Mouse (Mus musculus) adipocyte (in vitro differentiated cells): ENCODE data around the gene Rrp1b.

Experiments
- DNase-seq: peaks from one replicate; pipeline ENCODE4 v3.0.0-alpha.2; 2016; ENCODE audit warnings: low spot score

Gene Rrp1b

GRCm38 (mm10) chr17:32035609-32036508, at the start of gene Rrp1b, which contains the start of gene Hsf2bp:
Gene Rrp1b, plus strand, starts transcription at chr17:32036100.
Gene Hsf2bp, minus strand, starts transcription at chr17:32036349.
- peak; percentile 75 for DNase-seq

- peak; percentile 36 for DNase-seq
These were observed 49.0 kb upstream of the Rrp1b start for GRCm38 (mm10) chr17:31986915-31987314.

GRCm38 (mm10) chr17:31989035-31989434, 46.9 kb upstream of the Rrp1b start:
- no peak for DNase-seq

GRCm38 (mm10) chr17:31992004-31992403, 43.9 kb upstream of the Rrp1b start:
- peak; percentile 23 for DNase-seq

GRCm38 (mm10) chr17:31993354-31993753, 42.5 kb upstream of the Rrp1b start:
- no peak for DNase-seq

GRCm38 (mm10) chr17:31994132-31994531, 41.8 kb upstream of the Rrp1b start:
- DNase-seq = peak; percentile 24

- no peak for DNase-seq
These were observed 40.1 kb upstream of the Rrp1b start for GRCm38 (mm10) chr17:31995784-31996183.

- no peak for DNase-seq
These were observed 39.6 kb upstream of the Rrp1b start for GRCm38 (mm10) chr17:31996331-31996730.

GRCm38 (mm10) chr17:31998351-31998750, 37.5 kb upstream of the Rrp1b start:
- DNase-seq = peak; percentile 66

GRCm38 (mm10) chr17:32003251-32003650, 32.6 kb upstream of the Rrp1b start:
- no peak for DNase-seq

- no peak for DNase-seq
These were observed 29.1 kb upstream of the Rrp1b start for GRCm38 (mm10) chr17:32006800-32007199.

- DNase-seq = no peak
These were observed 24.2 kb upstream of the Rrp1b start for GRCm38 (mm10) chr17:32011694-32012093.

- no peak for DNase-seq
These were observed 23.6 kb upstream of the Rrp1b start for GRCm38 (mm10) chr17:32012254-32012653.

- DNase-seq = no peak
These were observed 22.2 kb upstream of the Rrp1b start for GRCm38 (mm10) chr17:32013659-32014058.

GRCm38 (mm10) chr17:32016481-32016880, 19.4 kb upstream of the Rrp1b start:
- no peak for DNase-seq

GRCm38 (mm10) chr17:32018127-32018894, 17.6 kb upstream of the Rrp1b start:
- DNase-seq = no peak

- no peak for DNase-seq
These were observed 13.9 kb upstream of the Rrp1b start for GRCm38 (mm10) chr17:32021981-32022380.

GRCm38 (mm10) chr17:32022551-32022950, 13.3 kb upstream of the Rrp1b start:
- no peak for DNase-seq

- DNase-seq = peak; percentile 46
These were observed 12.8 kb upstream of the Rrp1b start for GRCm38 (mm10) chr17:32023088-32023487.

GRCm38 (mm10) chr17:32024671-32025073, 11.2 kb upstream of the Rrp1b start:
- DNase-seq = no peak

GRCm38 (mm10) chr17:32025386-32025785, 10.5 kb upstream of the Rrp1b start:
- DNase-seq = peak; percentile 85

- DNase-seq = peak; percentile 76
These were observed 8.2 kb upstream of the Rrp1b start for GRCm38 (mm10) chr17:32027666-32028065.

GRCm38 (mm10) chr17:32028301-32028700, 7.6 kb upstream of the Rrp1b start:
- no peak for DNase-seq
